Mouse (Mus musculus) megakaryocyte, embryonic 14.5 days (primary cell): ENCODE data around the gene 4921517D22Rik.

Experiments used
- FLI1 ChIP-seq: IDR thresholded peaks from 2 replicates; pipeline ENCODE4 v1.6.1; 2012; ENCODE audit warnings: low read length, inconsistent platforms, mixed read lengths
- GATA1 ChIP-seq: IDR thresholded peaks from 3 replicates; pipeline ENCODE4 v1.6.1; 2012; ENCODE audit warnings: mixed read lengths, low read length, inconsistent platforms, borderline replicate concordance

GRCm38 (mm10) chr13:59667763-59668162 lies 26.1 kb downstream of the 4921517D22Rik start:
- TF ChIP-seq GATA1 (no peak), FLI1 (no peak)
